Mouse (Mus musculus) thymus, postnatal 4 days (tissue): ENCODE results near the gene Hsd11b2.

Experiments used
- DNase-seq: peaks from one replicate; pipeline ENCODE4 v3.0.0; 2021

Hsd11b2 gene

GRCm38 (mm10) chr8:105484392-105484791 lies 34.2 kb upstream of the Hsd11b2 start:
- DNase-seq, result peak; percentile 64

- no peak for DNase-seq
Measured at GRCm38 (mm10) chr8:105488082-105488481, 30.5 kb upstream of the Hsd11b2 start.

- no peak for DNase-seq
Measured at GRCm38 (mm10) chr8:105489281-105489680, 29.3 kb upstream of the Hsd11b2 start.

DNA sequence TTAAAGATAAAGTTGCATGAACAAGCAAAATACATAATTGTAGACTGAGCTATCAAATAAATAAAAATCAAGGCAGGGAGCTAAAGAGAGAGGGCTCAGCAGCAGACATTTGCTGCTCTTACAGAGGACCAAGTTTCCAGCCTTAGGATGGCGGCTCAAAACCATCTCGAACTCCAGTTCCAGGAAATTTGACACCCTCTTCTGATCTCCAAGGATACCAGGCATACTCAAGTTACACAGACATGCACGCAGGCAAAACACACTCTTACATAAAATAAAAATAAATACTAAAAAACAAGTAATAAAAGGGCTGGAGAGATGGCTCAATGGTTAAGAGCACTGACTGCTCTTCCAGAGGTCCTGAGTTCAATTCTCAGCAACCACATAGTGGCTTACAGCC lies 25.1 kb upstream of the Hsd11b2 start:
- no peak for DNase-seq

- no peak for DNase-seq
Measured at GRCm38 (mm10) chr8:105494566-105494965, 24.0 kb upstream of the Hsd11b2 start.

DNA sequence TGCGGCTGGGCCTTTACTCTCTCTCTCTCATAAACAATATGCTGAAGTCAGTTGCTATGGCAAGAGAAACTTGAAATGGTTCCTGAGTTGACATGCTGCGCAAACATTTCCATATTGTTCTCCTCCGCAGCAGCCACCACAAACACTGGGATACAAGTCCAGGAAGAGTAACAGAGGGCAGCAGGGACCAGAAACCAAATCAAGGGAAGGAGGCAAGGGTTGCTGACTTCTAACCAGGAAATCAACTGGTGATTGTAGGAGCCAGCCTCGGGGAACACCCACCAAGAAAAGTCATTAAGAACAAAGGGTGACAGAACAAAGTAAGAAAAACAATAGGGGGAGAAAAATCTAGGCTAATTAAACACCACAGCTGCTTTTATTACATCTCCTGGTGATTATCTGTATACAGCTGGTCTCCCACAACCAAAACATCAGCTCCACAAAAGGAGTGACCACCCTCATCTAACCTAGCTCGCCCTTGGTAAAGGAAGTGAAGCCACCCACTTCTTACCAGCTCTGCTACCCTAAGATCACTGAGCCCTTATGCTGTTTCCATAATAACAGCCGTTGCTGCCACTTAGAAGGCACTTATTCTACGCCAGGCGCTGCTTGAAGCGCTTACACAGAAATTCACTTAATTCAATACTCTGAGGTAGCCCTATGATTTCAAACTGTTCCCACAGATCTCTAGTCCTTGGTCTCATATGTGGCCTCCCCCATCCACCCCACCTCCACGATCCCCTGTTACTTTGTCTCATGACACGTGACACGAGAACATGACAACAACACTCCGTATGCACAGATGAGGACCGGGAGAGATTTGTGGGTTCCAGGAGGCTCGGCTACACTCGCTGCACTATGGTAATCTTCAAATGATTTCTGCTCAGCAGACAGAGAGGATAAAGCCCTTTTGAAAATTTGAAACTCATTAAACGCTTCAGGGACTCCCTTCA lies 22.9 kb upstream of the Hsd11b2 start:
- no peak for DNase-seq

DNA sequence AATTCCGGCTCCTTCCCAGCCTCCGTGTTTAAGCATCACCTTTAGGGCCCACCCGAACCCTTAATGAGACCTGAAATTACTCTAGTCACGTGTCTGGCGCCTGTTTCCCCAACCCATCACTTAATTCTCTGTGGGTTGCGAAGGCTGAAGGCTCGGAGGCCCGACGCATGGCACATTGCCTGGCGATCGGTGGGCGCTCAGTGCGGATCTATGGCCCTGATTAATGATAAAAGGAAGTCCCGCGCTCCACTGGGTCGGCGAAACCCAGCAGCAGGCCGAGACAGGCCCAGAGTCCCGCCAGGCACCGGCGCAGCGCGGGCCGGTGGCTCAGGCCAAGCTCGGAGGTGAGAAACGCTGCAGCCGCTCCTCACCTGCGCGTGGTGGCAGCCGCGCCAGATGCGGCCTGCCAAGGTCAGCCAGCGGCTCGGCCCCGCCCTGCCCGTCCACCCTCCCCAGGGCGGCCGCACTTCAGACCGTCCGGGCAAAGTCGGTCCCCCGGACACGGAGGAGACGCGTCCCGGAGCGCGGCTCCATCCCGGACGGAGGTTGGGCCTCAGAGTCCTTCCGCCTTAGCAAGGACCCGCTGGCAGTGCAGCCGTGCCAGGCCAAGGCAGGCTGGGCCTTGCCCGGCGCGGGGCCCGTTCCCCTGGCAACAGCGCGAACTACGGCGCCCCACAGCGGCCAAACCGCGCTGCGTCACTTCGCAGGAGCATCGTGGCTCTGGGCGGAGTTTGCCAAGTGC lies 21.9 kb upstream of the Hsd11b2 start, which contains the start of gene Zdhhc1:
TSS of gene Zdhhc1 (minus strand) at position 464 of the 742 bp plus-strand sequence.
- DNase-seq, result peak; percentile 93

DNA sequence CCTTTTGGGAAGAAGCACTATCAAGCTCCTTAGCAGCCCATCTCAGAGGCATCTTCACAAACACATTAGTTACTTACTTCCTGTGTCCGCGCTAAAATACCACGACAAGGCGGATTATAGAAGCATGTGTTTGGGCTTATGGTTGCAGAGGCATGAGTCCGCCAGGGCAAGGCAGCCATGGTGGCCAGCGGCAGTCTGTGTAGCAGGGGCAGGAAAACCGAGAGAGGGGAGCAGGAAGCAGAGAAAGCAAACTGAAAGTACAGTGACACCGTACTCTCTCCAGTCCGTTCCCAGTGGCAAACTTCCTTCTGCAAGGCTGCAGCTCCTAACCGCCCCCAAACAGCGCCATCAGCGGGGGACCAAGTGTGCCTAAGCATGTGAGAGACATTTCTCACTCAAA lies 18.8 kb upstream of the Hsd11b2 start:
- DNase-seq, result peak; percentile 41

DNA sequence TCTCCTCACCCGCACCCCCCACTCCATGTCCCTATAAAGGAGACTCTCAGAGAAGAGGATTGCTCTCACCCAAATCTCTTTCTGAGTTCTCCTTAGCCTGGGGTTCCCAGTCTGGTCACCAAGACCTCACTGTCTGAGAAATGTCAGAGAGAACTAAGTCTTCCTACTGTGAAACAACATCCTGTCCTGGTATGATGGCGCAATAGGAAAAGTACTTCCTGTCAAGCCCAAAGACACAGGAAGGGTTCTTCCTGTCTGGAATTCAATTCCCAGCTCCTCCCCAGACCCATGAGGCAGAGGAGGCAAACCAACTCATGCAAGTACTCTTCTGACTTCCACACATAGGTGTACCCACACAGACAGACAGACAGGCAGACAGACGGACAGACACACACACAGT lies 13.9 kb upstream of the Hsd11b2 start:
- DNase-seq, result no peak

DNA sequence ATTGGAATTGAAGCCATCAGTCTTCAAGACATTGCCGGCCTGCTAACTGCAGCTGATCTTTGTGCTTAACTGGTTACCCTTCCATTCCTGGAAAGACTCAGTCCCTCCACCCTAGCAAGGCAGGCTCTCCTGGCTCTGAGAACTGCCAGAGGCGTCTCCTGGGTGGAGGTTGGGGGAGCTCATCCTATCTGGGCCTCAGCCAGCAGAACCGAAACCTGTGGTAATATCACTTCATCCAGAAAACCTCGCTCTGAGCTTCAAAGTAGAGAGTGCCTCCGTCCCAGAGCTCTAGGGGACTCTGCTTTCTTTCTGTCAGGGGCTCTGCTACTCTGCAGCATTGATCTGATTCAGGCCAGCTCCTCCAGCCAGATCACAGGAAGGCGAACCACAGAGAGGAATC lies 11.6 kb upstream of the Hsd11b2 start:
- DNase-seq, result no peak

GRCm38 (mm10) chr8:105508758-105509157 lies 9.8 kb upstream of the Hsd11b2 start:
- no peak for DNase-seq

DNA sequence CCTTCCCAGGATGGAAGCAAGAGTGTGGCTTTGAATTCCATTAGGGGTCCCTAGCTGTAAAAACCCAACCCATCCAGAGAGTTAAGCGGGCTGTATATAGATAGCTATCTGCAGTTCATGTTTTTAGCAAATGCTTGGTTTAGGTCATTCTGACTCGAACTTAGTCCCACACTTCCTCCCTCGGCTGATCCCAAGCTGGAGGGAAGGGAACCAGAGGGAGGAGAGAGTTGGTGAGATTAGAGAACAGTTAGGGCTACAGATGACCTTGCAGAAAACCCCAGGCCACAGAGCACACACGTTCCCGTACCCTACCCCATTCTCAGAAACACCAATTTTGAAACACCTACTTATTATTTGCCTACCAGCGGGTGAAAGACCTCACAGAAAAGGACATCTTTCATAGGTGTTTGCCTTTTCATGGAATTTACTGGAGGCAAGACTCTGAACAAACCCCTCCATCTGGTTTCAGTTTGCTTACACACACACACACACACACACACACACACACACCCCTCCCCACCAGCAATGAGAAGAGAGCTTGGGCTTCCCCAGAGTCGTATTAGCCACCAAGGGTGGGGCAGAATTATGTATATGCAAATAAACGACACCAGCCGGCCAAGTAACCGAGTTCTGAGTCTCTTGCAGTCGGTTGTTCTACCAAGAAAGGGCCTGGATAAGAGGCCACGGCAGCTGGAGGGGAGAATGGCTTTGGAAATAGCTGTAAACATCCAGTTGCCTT lies 8.4 kb upstream of the Hsd11b2 start:
- DNase-seq, result no peak

DNA sequence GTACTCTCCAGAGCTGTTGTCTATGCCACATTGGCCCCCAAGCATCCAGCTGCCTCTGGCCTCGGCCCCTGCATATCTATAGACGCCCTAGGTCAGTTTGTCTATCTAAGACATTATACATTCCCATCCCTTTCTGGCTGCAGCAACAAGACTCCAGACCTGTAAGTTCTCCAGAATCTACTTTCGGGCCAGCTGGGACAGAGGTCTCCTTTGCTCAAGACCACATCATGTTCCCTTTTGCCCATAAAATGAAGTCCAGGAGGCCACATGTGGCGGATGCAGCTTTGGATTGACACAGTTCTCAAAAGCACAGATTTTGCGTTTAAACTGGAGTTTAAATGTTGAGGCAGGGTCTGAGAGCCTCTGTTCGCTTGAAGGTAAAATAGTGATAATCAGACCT lies 4.4 kb upstream of the Hsd11b2 start:
- DNase-seq, result no peak

DNA sequence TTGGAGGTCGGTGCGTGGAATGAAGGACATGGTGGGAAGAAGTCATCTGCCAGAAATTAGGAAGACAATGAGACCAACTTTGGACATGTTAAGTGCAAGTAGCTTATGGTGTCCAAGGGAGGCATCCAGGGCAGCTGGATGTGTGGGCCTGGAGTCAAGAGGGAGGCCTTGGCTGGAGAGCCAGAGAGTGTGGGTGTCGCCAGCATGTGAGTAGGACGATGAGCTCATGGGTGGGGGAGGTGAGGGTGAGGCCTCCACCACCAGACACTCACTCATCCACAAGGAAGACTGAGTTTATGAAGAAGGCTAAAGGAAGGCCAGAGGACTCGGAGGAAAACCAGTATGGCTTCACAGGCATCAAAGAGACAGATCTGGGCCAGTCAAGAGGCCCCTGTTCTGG lies 3.9 kb upstream of the Hsd11b2 start:
- no peak for DNase-seq

DNA sequence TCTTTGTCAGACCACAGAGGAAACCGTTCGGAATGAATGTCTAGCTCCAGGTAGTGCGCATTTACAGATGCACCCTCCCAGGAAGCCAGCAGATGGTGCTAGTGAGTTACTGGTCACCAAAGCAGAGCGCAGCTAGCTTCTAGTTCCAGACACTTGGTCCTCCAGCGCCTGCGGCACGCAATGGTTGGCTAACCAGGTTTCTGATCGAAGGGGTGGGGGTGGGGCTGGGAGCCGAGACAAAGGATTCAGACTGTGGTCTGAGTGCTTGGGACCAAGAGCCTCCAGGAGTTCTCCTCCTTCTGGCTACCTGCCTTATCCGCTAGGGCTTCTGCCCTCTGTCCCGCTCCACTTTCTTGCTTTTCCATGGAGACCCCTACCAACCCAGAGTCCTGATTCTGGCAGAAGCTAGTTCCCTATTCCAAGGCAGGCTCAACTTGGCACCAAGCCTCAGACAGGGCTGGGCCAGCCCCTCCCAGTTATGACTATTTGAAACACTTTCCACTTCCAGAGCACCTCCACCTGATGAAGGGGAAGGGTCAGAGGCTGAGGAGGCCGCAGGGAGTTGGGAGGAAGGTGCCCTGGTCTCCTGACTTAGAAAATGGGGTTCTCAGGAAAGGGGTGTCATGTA lies 2.4 kb upstream of the Hsd11b2 start:
- DNase-seq, result peak; percentile 79

- DNase-seq, result no peak
Measured at GRCm38 (mm10) chr8:105517346-105517745, 1.2 kb upstream of the Hsd11b2 start.

- DNase-seq, result no peak
Measured at GRCm38 (mm10) chr8:105519591-105519990, 1.0 kb downstream of the Hsd11b2 start.

GRCm38 (mm10) chr8:105520521-105520920 lies 2.0 kb downstream of the Hsd11b2 start:
- no peak for DNase-seq

DNA sequence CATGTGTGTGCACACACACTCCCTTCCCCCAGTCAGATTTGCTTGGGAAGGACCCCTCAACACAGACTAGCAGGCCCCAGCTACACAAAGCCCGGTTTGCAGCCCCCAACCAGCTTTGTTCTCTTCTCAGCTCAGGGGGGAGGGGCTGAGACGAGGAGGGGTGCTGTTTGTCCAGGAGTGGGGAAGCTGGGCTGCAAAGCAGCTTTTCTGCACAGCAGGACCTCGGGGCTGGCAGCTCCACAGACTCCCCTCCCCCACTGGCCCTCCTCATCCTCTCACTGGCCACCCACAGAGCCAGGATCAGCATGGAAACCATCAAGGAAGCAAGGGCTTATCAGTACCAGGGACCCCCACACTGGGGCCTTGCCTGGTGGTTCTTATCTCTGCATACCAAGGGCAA lies 2.5 kb downstream of the Hsd11b2 start:
- DNase-seq, result no peak

DNA sequence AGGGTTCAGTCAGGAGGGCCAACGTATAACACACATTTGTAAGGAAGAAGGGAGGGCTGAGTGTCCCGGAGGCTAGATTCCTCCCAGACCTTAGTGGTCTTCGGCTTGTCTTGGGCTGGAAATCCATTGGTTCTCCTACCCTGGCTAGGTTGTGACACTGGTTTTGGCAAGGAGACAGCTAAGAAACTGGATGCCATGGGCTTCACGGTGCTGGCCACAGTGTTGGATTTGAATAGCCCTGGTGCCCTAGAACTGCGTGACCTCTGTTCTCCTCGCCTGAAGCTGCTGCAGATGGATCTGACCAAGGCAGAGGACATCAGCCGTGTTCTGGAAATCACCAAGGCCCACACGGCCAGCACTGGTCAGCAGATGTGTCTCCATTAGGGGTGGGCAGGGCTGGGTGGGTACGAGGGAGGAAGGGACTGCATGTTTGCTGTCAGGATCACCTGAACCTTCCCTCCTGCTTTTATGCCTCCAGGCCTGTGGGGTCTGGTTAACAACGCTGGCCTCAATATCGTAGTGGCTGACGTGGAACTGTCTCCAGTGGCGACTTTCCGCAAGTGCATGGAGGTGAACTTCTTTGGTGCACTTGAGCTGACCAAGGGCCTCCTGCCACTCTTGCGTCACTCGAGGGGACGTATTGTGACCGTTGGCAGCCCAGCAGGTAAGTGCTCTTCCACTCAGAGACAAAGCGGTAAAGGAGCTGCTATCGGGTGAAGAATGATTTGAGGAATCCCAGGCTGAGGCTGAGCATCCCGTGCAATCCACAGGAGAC lies 3.6 kb downstream of the Hsd11b2 start:
- DNase-seq, result no peak

DNA sequence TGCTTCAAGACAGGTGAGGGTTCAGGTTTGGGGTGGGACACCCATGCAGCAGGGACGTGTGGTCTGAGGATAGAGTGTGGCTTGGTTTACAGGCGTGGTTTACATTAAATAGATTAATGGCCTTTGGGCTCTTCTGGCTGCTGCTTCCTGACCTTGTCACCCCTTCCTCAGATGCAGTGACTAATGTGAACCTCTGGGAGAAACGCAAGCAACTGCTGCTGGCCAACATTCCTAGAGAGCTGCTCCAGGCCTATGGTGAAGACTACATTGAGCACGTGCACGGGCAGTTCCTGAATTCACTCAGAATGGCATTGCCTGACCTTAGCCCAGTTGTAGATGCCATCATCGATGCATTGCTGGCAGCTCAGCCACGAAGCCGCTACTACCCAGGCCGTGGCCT lies 4.3 kb downstream of the Hsd11b2 start:
- DNase-seq, result no peak

DNA sequence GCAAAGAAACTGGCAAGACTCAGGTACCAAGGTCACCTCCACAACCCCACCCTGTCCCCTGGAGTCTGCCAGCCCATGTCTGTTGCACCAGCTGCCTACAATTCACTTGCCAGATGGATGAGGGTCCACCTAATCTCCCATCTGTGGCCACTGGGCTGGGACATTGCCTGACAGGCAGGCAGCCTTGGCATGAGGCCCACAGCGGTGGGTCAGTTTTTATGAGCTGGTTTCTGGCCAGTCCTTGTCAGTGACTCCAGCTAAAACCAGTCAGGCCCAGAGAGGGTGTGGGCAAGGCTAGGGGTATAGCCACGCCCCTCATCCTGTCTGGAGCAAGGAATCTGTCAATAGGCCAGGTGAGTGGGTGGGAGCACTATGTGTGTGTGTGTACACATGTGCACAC lies 8.6 kb downstream of the Hsd11b2 start:
- DNase-seq, result no peak
